Mouse (Mus musculus): ENCODE measurements around the gene Bri3. TPM values are rescaled to one million over a fixed set of nuclear protein-coding genes. Genes with fewer than 3 reads are reported as not detected.
"Not testable (repeated sequence)": the region's sequence is repeated elsewhere in the genome, so short reads cannot be mapped to it uniquely, and the experiment has no call there.

Bri3 gene
- polyA plus RNA-seq, 1 experiment, result 57.2 TPM

GRCm38 (mm10) chr5:144318286-144318685 lies 74.0 kb downstream of the Bri3 start:
- Histone ChIP-seq H3K4me3 (replicated peaks; ENCODE audit: control insufficient read depth, low read depth, low read length) (no peak overlapping the region), H3K4me1 (ENCODE audit: control insufficient read depth, insufficient read depth, low read length) (peaks cover 2% of the 10 kb centered on the region; the same call in 1 of the 2 replicates), H3K27ac (ENCODE audit: control insufficient read depth, insufficient read depth, low read depth, low read length, poor library complexity) (no peak overlapping the region)
- 73% methylated on average over 6 of the region's 6 CpGs for WGBS
- TF ChIP-seq POLR2A (IDR thresholded peaks at IDR 0.05; ENCODE audit: borderline replicate concordance, control insufficient read depth, low read depth, low read length) (no peak), CTCF (IDR thresholded peaks at IDR 0.05; ENCODE audit: control insufficient read depth, insufficient read depth, low read length) (no peak)

GRCm38 (mm10) chr5:144321681-144322080 lies 77.4 kb downstream of the Bri3 start:
- no peak overlapping the region for H3K27ac ChIP-seq (ENCODE audit: control insufficient read depth, insufficient read depth, low read depth, low read length, poor library complexity)
- no peak overlapping the region for H3K4me3 ChIP-seq (replicated peaks; ENCODE audit: control insufficient read depth, low read depth, low read length)
- 68% methylated on average over 7 of the region's 7 CpGs for WGBS
- TF ChIP-seq CTCF (IDR thresholded peaks at IDR 0.05; ENCODE audit: control insufficient read depth, insufficient read depth, low read length), result no peak
- no peak for TF ChIP-seq POLR2A (IDR thresholded peaks at IDR 0.05; ENCODE audit: borderline replicate concordance, control insufficient read depth, low read depth, low read length)
- no peaks in the 10 kb centered on the region for H3K4me1 ChIP-seq (ENCODE audit: control insufficient read depth, insufficient read depth, low read length)

- TF ChIP-seq POLR2A (IDR thresholded peaks at IDR 0.05; ENCODE audit: borderline replicate concordance, control insufficient read depth, low read depth, low read length) (no peak), CTCF (IDR thresholded peaks at IDR 0.05; ENCODE audit: control insufficient read depth, insufficient read depth, low read length) (no peak)
- Histone ChIP-seq H3K27ac (ENCODE audit: control insufficient read depth, insufficient read depth, low read depth, low read length, poor library complexity) (no peak overlapping the region), H3K4me3 (replicated peaks; ENCODE audit: control insufficient read depth, low read depth, low read length) (no peak overlapping the region), H3K4me1 (ENCODE audit: control insufficient read depth, insufficient read depth, low read length) (no peaks in the 10 kb centered on the region)
- WGBS, result 78% methylated on average over 3 of the region's 3 CpGs
Observed at GRCm38 (mm10) chr5:144322717-144323116, 78.5 kb downstream of the Bri3 start.

- Histone ChIP-seq H3K27ac (ENCODE audit: control insufficient read depth, insufficient read depth, low read depth, low read length, poor library complexity) (no peak overlapping the region), H3K4me1 (ENCODE audit: control insufficient read depth, insufficient read depth, low read length) (no peaks in the 10 kb centered on the region), H3K4me3 (replicated peaks; ENCODE audit: control insufficient read depth, low read depth, low read length) (no peak overlapping the region)
- 74% methylated on average over 11 of the region's 11 CpGs for WGBS
- no peak for TF ChIP-seq CTCF (IDR thresholded peaks at IDR 0.05; ENCODE audit: control insufficient read depth, insufficient read depth, low read length)
- TF ChIP-seq POLR2A (IDR thresholded peaks at IDR 0.05; ENCODE audit: borderline replicate concordance, control insufficient read depth, low read depth, low read length), result no peak
Observed at GRCm38 (mm10) chr5:144334010-144334409, 89.8 kb downstream of the Bri3 start.

GRCm38 (mm10) chr5:144335357-144335756 lies 91.1 kb downstream of the Bri3 start:
- not testable (repeated sequence) for H3K4me1 ChIP-seq (ENCODE audit: control insufficient read depth, insufficient read depth, low read length); H3K27ac ChIP-seq (ENCODE audit: control insufficient read depth, insufficient read depth, low read depth, low read length, poor library complexity); H3K4me3 ChIP-seq (replicated peaks; ENCODE audit: control insufficient read depth, low read depth, low read length)
- WGBS, result 74% methylated on average over 6 of the region's 6 CpGs

GRCm38 (mm10) chr5:144338787-144339186 lies 94.5 kb downstream of the Bri3 start:
- 62% methylated on average over 1 of the region's 1 CpGs for WGBS
- H3K4me3 ChIP-seq (replicated peaks; ENCODE audit: control insufficient read depth, low read depth, low read length), result no peak overlapping the region
- H3K27ac ChIP-seq (ENCODE audit: control insufficient read depth, insufficient read depth, low read depth, low read length, poor library complexity), result no peak overlapping the region
- no peak for TF ChIP-seq POLR2A (IDR thresholded peaks at IDR 0.05; ENCODE audit: borderline replicate concordance, control insufficient read depth, low read depth, low read length)
- TF ChIP-seq CTCF (IDR thresholded peaks at IDR 0.05; ENCODE audit: control insufficient read depth, insufficient read depth, low read length), result no peak
- no peaks in the 10 kb centered on the region for H3K4me1 ChIP-seq (ENCODE audit: control insufficient read depth, insufficient read depth, low read length)

- no peak overlapping the region for H3K4me3 ChIP-seq (replicated peaks; ENCODE audit: control insufficient read depth, low read depth, low read length)
- no peak for TF ChIP-seq POLR2A (IDR thresholded peaks at IDR 0.05; ENCODE audit: borderline replicate concordance, control insufficient read depth, low read depth, low read length)
- TF ChIP-seq CTCF (IDR thresholded peaks at IDR 0.05; ENCODE audit: control insufficient read depth, insufficient read depth, low read length), result no peak
- WGBS, result 73% methylated on average over 1 of the region's 1 CpGs
- H3K4me1 ChIP-seq (ENCODE audit: control insufficient read depth, insufficient read depth, low read length), result no peaks in the 10 kb centered on the region; the same call in none of the 2 replicates
- no peak overlapping the region for H3K27ac ChIP-seq (ENCODE audit: control insufficient read depth, insufficient read depth, low read depth, low read length, poor library complexity)
Observed at GRCm38 (mm10) chr5:144341085-144341484, 96.8 kb downstream of the Bri3 start.

- 8% methylated on average over 6 of the region's 6 CpGs for WGBS
- H3K4me1 ChIP-seq (ENCODE audit: control insufficient read depth, insufficient read depth, low read length), result no peaks in the 10 kb centered on the region; the same call in none of the 2 replicates
- peak overlapping the region; percentile 11 for H3K4me3 ChIP-seq (replicated peaks; ENCODE audit: control insufficient read depth, low read depth, low read length)
- peak overlapping the region; percentile 51 for H3K27ac ChIP-seq (ENCODE audit: control insufficient read depth, insufficient read depth, low read depth, low read length, poor library complexity)
- TF ChIP-seq POLR2A (IDR thresholded peaks at IDR 0.05; ENCODE audit: borderline replicate concordance, control insufficient read depth, low read depth, low read length) (no peak), CTCF (IDR thresholded peaks at IDR 0.05; ENCODE audit: control insufficient read depth, insufficient read depth, low read length) (no peak)
Observed at GRCm38 (mm10) chr5:144344592-144344991, 100.4 kb downstream of the Bri3 start.

- no peaks in the 10 kb centered on the region for H3K4me1 ChIP-seq (ENCODE audit: control insufficient read depth, insufficient read depth, low read length)
- WGBS, result 73% methylated on average over 8 of the region's 8 CpGs
- TF ChIP-seq CTCF (IDR thresholded peaks at IDR 0.05; ENCODE audit: control insufficient read depth, insufficient read depth, low read length) (no peak), POLR2A (IDR thresholded peaks at IDR 0.05; ENCODE audit: borderline replicate concordance, control insufficient read depth, low read depth, low read length) (no peak)
- no peak overlapping the region for H3K27ac ChIP-seq (ENCODE audit: control insufficient read depth, insufficient read depth, low read depth, low read length, poor library complexity)
- H3K4me3 ChIP-seq (replicated peaks; ENCODE audit: control insufficient read depth, low read depth, low read length), result no peak overlapping the region
Observed at GRCm38 (mm10) chr5:144351185-144351584, 106.9 kb downstream of the Bri3 start.
